Mouse (Mus musculus) neural tube, embryonic 10.5 days (tissue): Measurements from ENCODE around the gene B3galt4.
A peak's percentile ranks its signal among the peaks of the same experiment; 100 is the strongest.

Source experiments
- DNase-seq: peaks from one replicate; pipeline ENCODE4 v3.0.0-alpha.2; 2017; ENCODE audit warnings: low spot score; ENCODE audit errors: extremely low spot score

The B3galt4 gene

DNA sequence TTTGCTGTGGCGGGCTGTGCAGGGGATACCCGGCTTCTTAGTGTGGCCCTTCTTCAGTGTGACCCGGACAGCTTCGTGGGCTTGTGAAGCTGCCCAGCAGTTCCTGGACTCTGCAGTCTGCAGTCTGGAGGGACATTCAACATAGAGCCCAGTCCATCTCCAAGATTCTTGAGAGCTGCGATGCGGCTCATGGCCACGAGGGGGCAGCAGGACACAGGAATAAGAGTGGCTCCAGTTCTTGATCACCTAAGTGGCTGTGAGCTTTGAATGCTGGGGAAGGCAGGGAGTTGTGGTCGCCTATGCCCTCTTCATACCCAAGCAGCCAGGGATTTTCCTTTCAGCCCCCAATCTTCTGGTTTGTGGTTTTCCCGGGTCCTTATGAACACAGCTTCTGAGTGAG is 17.2 kb upstream of the B3galt4 start:
- DNase-seq = peak; percentile 88

DNA sequence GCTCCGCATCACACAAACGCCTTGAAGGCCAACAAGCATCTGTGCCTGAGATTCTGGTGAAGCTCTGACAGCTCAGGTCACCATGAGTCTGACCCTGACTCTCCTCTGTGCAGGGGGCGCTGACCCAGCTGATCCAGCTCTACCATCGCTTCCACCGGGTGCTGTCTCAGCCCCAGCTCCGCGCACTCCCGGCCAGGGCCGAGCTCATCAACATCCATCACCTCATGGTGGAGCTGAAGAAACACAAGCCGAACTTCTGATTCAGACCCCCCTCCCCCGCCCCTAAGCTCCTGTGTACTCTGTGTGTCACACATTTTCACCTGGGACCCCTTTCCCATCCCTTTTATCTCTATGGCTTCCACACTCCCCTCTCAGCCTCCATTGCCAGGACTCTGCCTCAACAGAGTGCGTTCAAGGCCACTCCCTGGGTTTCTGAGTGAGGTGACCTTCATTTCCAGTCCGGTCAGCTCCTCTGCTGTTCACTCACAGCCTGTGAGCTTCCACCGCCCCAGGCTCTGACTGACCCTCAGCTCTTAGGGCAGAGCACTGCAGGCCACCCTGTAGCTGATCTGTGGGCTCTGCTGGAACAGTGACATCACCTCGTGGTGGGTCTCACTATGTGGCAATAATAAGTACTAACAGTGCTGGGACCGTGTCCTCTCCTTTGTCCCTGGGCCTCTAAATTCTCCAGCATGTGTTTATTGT is 14.7 kb upstream of the B3galt4 start:
- DNase-seq = no peak

DNA sequence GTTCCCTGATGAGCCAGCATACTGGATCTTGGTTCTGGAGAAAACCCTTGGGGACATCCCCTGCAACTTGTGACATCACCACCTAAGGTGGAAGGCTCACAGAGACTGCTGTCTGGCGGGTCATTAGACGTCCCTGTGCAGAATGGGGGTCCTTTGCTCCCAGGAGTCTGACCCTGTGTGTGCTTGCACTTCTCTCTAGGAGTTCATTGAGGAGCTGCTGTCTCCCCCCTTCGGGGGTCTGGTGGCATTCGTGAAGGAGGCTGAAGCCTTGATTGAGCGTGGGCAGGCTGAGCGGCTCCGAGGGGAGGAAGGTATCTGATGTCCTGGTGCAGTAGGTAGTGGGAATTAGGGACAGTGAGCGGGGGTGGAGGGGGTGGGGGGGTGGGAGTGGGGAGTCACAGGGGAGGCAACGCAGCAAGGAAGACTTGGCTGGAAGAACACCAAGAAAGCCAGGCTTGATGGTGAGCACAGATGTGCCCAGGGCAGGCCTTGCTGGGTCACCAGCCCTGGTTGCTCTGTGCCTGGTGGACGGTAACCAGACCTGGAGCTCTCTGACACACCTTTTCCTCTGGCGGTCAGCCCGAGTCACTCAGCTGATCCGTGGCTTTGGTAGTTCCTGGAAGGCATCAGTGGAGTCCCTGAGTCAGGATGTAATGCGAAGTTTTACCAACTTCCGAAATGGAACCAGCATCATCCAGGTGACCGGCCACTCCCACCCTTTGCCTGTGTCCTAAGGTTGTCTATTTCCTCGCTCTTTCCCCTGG is 14.0 kb upstream of the B3galt4 start:
- DNase-seq = no peak

DNA sequence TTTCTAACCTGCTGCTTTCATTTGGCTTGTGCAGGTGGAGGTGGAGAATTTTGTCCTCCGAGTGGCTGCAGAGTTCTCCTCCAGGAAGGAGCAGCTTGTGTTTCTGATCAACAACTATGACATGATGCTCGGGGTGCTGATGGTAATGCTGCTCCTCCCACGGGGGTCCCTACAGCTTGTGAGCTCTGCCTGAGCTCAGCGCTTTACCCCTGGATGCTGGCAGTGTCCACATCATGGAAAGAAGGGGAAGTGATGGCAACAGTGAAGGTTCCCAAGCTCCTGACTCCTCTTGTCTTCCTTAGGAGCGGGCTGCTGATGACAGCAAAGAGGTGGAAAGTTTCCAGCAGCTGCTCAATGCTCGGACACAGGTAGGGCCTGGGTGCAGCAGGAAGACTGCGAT is 11.6 kb upstream of the B3galt4 start:
- DNase-seq = no peak

DNA sequence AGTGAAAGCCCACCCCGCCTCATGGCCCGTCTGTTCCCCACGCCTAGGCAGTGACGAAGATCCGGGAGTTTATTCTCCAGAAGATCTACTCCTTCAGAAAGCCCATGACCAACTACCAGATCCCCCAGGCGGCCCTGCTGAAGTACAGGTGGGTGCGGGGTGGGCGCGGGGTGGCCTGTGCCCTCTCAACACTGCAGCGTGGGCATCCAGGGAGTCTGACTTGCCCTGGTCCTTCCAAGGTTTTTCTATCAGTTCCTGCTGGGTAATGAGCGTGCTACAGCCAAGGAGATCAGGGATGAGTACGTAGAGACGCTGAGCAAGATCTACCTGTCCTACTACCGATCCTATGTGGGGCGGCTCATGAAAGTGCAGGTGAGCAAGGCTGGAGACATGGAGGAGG is 8.7 kb upstream of the B3galt4 start:
- no peak for DNase-seq

DNA sequence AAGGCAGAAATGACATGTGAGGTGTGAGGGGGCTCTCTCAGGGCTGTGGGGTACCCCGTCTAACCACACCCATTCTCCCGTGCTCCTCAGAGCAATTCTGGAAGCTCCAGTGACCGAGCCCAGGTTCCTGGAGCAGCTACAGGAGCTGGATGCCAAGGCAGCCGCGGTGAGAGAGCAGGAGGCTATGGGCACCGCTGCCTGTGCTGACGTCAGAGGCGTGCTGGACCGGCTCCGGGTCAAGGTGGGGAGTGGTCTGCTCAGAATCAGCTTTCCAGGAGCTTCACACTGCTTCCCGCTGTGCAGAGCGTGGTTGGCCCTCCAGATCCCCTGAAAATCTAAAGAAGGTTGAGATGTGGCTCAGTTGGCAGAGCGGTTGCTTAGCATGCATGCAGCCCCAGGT is 7.8 kb upstream of the B3galt4 start:
- no peak for DNase-seq

DNA sequence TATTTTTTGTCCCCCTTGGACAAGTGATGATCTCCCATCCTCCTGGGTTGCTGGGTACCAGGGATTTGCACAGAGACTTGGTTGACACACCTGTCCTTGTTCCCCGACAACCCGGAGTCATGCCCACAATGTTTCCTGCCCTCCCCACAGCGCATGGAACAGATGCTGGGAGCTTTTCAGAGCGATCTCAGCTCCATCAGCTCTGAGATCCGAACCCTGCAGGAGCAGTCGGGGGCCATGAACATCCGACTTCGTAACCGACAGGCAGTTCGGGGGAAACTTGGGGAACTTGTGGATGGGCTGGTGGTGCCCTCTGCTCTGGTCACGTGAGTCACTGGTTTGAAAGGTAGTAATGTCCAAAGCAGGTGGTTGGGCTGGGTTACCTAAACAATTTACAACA is 7.2 kb upstream of the B3galt4 start:
- DNase-seq = no peak

DNA sequence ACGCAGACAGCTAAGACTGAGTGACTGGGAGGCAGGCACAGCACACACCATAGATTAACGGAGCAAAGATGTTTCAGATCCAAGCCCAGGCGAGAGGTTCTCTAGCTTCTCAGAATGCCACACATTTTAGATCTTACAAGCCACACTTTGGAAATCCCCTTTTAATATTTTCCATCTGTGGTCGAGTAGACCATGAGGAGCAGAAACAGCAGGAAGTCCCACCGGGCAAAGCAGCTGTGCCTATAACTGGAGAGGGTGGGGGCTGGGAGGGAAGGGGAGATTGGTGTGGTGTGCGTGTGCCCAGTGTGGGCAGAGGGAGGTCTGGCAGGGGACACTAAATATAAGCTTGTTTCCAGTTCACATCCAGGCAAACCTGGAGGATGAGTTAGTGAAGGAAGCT is 6.2 kb upstream of the B3galt4 start:
- DNase-seq = no peak

DNA sequence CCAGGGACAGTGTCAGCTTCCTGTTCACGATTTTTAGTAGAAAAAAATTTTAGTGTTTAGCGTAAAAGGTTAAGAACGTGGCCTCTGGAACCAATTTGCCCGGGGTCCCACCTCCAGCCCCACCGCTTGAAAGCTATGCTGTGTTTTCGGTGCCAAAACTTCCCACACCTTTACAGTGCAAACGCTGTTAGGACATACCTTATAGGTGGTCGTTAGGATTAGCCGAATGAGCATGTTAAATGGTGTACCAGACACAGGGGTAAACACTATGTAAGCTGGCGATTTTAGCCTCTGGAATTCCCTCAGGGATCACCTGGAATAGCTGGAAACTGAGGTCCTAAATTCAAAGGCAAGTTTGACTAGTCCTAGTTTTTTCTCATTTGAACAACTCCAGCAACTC is 5.0 kb upstream of the B3galt4 start:
- no peak for DNase-seq

DNA sequence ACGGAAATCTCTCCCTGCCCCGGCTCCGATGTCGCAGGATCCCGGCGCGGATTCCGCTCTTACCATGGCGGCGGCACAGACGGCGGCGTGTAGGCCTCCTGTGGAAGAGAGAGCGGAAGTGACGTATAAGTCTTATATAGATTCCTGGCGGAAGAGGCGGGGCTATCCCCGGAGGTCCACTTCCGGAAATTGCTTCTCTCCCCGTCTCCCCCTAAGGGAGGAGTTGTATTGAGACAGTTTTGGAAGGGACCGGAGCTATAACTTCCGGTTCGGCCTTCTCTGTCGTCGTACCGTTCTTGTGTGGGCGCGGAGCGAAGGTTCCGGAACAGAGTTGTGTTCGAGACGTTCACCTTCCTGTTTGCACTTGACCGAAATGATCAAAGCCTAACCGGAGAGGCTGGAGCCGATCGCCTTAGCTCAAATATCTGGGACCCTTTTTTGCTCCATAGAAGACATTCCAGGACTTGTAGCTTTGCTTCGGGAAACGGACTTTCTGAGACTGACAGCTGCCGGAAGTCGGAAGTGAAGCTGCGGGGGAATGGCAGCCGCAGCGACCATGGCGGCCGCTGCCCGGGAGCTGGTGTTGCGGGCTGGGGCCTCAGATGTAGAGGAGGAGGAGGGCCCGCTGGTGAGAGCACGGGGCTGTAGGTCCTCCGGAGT is 4.4 kb upstream of the B3galt4 start, which contains the start of the genes Vps52 and Rps18:
Vps52 (plus strand) TSS at position 258 of the 660 bp plus-strand sequence.
Rps18 (minus strand) TSS at position 447 of the 660 bp plus-strand sequence.
- DNase-seq = peak; percentile 93

DNA sequence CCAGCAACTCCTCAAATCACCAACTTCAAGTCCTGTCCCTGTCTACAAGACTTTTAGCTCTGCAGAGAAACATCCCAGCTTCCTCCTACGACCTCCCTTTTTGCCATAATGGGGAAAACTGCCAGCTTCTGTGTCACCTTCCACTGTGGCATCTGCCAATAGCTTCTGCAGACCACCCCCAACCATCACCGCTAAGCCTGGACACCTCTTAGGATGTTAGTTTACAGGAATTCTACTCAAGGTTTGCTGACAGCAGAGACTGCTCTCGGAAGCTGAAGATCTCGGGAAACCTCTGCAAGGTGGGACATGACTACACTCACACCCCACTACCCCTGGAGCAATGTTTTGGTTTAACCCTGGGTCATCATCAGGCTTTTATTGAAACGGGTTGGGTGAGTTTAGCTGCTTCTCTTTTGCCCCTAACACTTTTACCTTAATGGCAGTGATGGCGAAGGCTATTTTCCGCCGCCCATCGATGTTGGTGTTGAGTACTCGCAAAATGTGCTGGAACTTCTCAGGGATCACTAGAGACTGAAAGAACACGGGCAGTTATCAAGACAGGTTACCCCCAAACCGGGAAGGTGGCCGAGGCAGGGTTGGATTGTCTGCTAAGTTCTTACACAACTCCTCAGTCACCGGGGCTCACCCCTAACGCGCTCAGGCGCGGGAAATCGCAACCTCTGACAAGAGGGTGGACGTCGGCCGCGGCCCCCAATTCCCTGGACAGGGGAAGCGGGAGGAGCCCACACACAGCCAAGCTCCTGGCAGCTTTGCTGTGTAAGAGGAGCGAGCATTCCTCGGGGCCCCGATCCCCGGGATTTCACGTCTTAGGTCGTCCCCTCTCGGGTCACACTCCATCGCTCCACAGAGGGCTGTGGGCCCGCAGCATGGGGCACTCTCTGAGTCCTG is 3.6 kb upstream of the B3galt4 start:
- DNase-seq = no peak

DNA sequence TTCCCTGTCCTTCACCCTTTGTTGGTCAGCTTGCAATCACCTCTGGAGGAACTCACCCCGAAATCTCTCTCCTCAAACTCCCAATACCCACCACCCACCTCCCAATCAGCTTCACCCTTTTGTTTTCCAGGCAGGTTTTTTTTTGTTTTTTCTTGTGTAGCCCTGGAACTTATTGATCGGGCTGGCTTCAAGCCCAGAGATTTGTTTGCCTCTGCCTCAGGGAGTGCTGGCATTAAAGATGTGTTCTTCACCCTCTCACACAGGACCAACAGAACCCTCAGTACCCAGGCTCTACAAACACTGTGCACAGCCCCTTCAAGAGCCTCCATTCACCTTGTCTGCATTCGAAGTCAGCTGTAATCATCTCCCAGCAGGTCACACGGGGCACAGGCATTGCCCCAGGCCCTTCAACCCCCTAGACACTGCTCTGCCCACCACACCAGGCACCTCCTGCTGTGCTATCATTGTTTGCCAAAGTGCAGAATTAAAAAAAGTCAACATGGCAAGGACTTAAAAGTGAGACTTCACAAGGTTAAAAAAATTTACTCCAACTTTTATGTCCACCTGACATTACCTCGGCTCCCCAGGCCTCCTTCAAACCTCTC is 2.8 kb upstream of the B3galt4 start:
- DNase-seq = no peak

DNA sequence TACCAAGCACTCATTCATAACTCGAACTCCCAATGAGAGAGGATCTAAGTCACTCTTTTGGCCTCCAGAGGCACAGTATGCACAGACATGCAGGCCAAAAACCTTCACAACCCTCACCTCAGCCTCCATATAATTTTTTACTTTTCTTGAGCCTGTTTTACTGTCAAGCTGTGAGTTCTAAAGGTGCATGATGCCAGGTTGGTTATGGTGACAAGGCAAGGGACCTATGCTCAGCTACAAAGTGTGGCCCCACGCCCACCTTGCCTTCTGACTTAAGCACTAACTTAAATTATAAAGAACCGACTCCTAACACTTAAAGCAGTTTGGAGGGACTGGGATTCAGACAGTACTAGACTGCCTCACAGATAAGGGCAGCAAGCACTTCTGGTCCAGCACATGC is 2.0 kb upstream of the B3galt4 start:
- no peak for DNase-seq

DNA sequence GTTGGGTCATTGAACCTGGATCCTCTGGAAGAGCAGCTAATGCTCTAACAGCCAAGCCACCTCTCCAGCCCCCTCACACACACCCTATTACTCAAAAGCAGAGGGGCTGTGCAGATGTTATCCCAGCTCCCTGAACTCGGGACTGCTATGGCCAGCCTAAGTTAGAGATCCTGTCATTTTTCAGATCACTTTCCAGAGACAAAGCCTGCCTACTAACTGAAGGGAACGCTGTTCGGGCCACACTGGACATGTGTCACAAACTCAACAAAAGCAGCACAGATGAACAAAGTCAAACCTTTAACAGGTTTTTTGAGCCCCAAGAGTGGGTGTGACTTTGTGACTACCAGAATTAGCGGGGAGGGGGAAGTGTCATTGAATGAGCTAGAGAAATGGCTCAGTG is 1.6 kb upstream of the B3galt4 start:
- no peak for DNase-seq

DNA sequence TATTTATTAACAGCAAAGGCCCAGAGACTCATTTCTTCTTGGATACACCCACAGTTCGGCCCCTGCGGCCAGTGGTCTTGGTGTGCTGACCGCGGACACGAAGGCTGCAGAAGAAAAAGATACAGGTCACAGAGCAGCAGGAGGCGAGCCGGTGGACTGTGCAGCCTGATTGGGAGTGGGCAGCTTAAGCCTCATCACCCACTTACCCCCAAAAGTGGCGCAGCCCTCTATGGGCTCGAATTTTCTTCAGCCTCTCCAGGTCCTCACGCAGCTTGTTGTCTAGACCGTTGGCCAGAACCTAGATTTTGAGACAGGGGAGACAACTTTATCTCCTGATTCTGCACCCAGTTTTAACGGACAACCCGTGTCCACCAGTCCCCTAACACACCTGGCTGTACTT is 727 bp upstream of the B3galt4 start:
- DNase-seq = peak; percentile 18

DNA sequence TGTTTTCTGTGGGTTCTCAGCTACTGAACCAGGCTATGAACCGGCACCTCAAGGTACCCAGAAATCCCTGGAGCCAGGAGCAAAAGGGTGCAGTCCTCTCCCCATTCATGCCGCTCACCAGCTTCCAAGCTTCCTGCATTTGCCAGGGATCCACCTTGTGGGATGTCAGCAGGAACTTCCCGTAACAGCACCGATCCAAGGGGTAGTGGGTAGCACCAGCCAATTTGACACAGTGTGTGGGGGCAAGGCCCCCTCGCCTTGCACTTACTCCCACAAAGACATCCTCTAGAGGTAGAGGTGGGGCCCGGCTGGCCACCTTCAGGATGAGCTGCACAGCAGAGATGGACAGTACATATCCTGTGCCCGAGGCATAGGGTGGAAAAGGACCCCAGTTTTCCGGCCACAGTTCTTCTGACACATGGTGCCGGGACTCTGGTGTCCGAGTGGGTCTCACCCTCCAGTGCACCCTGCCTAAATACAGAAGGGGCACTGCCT is 1.1 kb downstream of the B3galt4 start:
- no peak for DNase-seq

DNA sequence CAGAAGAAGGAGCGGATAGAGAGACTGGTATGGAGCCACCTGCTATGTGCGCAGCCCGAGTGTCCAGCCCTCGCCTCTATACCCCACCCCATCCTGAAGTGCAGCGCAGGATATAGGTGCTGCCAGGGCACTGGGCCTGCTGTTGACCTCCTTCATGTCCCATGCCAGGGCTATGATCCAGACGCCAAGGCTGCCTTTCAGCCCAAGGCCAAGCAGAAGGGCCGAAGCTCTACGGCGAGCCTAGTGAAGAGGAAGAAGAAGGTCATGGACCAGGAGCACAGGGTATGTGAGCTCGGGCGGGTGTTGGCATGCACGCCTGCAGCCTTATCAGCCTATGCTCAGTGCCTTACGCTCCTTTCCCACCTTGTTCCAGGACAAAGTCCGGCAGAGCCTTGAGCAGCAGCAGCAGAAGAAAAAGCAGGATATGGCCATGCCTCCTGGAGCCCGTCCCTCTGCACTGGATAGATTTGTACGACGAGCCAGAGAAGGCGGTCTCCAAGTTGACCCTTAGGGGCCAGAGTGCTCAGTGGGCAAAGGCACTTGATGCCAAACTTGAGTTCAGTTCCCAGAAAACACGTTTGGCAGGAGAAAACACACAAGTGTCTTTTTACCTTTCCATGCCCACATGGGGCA is 2.3 kb downstream of the B3galt4 start:
- no peak for DNase-seq

DNA sequence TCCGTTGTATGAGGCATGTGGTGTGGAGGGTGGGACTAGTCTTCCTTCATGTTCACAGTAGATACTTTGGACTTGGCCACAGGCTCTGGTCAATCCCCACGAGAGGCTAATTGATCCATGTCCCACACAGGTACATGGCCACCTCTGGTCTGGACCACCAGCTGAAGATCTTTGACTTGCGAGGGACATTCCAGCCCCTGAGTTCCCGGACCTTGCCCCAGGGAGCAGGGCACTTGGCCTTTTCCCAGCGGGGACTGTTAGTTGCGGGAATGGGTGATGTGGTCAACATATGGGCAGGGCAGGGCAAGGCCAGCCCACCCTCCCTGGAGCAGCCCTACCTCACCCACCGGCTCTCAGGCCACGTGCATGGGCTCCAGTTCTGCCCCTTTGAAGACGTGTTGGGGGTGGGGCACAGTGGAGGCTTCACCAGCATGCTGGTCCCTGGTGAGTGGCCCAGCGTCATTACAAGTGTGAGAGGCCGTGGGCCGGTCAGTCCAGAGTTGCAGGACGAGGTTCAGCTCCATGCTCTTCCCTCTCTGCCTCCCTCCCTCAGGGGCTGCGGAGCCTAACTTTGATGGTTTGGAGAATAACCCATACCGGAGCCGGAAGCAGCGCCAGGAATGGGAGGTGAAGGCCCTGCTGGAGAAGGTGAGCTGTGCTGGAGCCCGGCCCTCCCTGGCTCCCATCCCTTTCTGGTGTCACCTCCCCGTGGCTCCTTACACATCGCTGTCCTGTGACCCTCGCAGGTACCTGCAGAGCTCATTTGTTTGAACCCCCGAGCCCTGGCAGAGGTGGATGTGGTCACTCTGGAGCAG is 3.0 kb downstream of the B3galt4 start:
- DNase-seq = no peak

DNA sequence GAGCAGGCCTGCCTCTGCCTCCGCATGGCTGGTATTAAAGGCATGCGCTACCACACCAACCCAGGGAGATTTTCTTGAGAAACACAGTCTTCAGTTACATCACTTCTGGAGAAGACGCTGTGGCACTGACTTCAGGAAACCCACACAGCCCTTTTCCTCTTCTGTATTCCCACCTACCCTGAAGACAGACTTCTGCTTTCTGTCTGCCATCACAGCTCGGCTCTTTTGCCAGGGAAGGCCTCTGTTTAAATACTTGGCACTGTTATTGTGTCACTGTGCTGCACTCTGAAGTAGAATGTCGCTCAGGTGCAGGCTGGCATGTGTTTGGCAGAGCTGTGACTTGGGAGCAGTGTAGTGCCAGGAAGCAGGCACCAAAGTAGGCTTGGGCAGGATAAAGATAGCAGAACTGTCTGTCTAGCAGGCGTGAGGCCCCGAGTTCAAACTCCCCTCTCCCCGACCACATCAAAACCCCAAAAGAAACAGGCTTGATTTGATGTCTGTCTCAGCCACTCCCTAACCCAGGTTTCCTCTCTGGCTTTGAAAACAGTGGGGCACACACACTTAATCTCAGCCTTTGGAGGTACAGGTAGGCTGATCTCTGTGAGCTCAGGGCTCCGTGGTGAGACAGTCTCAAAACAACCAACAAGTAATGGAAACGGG is 3.7 kb downstream of the B3galt4 start:
- DNase-seq = no peak
